Mouse (Mus musculus) ovary, adult 2 months (tissue): Measurements from ENCODE around the gene Serpine2. TPM values are rescaled to one million over a fixed set of nuclear protein-coding genes. Genes with fewer than 3 reads are reported as not detected.

Experiments used
- polyA plus RNA-seq: library from polyadenylated mRNA; depleted of rRNA; stranded (reverse); fragments of >200 nt; gene quantifications from 2 replicates; pipeline ENCODE4 v1.2.3, GENCODE M21; 2012; rRNA removed

Serpine2 gene
- polyA plus RNA-seq, result 289 and 408 TPM in 2 replicates

DNA sequence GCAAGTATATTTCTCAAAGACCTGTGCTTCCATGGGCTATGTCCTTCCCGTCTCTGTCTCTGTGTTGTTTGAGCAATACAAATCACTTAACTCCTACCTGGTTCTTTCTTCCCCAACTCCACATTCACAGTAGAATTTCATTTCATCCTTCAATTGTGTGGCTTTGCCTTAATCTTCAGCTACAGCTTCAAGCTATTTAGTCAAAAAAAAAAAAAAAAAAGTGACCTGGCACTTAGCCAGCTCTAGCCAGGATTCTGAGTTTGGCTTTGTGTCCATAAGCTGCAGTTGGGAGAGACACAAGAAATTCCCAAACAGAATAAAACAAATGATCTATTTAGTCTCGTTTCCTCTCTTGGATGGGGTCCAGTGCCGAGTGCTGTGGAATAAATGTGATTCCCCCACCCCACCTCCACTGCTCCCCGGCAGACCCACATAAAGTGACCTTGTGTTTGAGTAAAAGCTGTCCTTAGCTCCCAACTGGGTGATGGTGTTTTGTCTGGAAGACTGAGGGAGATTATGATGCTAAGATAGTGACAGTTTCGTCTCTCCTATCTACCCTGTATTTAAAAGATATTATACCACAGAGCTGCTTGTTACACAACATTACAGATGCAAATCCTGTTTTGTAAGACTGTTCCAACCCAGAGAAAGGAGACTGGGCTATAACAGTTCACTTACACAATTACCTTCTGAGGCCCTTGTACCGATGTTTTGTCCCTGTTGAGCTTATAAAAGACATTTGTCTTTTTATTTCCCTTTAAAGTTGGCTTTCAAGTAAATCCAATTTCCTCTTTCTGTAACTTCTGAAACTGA lies at the start of gene Serpine2:
TSS of gene Serpine2 (minus strand) at position 51 of the 813 bp plus-strand sequence.

DNA sequence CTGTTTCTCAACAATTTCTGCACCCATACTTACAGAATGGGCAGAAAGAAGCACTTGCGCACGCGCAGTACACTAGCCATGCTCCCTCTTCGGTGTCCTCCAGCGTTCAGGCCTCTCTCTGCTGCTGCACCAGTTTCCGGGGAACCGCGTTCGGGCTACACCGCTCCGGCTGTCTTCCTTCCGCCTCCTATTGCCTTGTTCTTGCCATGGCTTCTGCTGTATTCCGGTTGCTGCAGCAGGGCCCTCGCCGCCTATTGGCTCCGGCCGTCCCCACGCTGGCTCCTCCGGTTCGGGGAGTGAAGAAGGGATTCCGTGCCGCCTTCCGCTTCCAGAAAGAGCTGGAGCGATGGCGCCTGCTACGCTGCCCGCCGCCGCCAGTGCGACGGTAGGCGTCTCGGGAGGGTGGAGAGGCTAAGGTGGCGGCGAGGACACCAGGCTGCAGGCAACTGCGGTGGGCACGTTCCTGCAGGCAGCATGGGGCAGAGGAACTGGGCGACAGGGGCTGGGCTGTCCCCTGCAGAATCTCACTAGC lies 85.0 kb downstream of the Serpine2 start, which contains the start of the genes Mrpl44 and Wdfy1:
TSS of gene Mrpl44 (plus strand) at position 92 of the 532 bp plus-strand sequence.
TSS of gene Wdfy1 (minus strand) at position 217 of the 532 bp plus-strand sequence.

Other genes with a start within 250 kb of the Serpine2 start
- gene Ap1s3, start 189.2 kb downstream of the Serpine2 start, polyA plus RNA-seq, result 19.8 and 28.8 TPM in 2 replicates
- gene Mrpl44, start 85.2 kb downstream of the Serpine2 start, polyA plus RNA-seq, result 7.2 and 7.6 TPM in 2 replicates
- 65.2 and 66.1 TPM in 2 replicates for gene Wdfy1, start 85.0 kb downstream of the Serpine2 start, polyA plus RNA-seq